Mouse (Mus musculus) liver, embryonic 14.5 days (tissue): Measurements from ENCODE around the gene Runx2. TPM values are rescaled to one million over a fixed set of nuclear protein-coding genes. Genes with fewer than 3 reads are reported as not detected.

ENCODE experiments used
- ATAC-seq: fragments of 200-750 bp; cut with Nextera tagmentation; 2 replicates; pipeline ENCODE4 v1.8.0; 2017; ENCODE audit warnings: moderate number of reproducible peaks, mild to moderate bottlenecking, moderate library complexity; ENCODE audit not compliant: insufficient read depth
- DNase-seq, 3 experiments: peaks; one replicate each; pipeline ENCODE4 v3.0.0-alpha.2; 2012 to 2013; ENCODE audit warnings: low read depth in 3 of 3, low spot score in 3 of 3
- H3K27ac ChIP-seq: fragments of 300-500 bp; sonication (generic); 2 replicates; pipeline ENCODE4 v1.5.1; 2014; ENCODE audit warnings: moderate library complexity, mild to moderate bottlenecking, control low read depth, inconsistent platforms
- H3K27me3 ChIP-seq: fragments of 300-500 bp; sonication (generic); 2 replicates; pipeline ENCODE4 v1.6.1; 2014; ENCODE audit warnings: mild to moderate bottlenecking, low read length, moderate library complexity; ENCODE audit not compliant: control insufficient read depth, insufficient read depth
- H3K36me3 ChIP-seq: fragments of 300-500 bp; sonication (generic); replicated peaks from 2 replicates; pipeline ENCODE4 v1.6.1; 2014; ENCODE audit warnings: low read depth; ENCODE audit not compliant: control insufficient read depth, insufficient read depth
- H3K4me1 ChIP-seq, 2 experiments: fragments of 200-500 bp in 1 of 2; fragments of 300-500 bp in 1 of 2; sonication (generic) in 1 of 2; replicated peaks; 2 replicates each; pipeline ENCODE4 v1.6.1; 2012 to 2014; ENCODE audit warnings: antibody characterized with exemption in 1 of 2, inconsistent platforms in 1 of 2, low read length in 1 of 2; ENCODE audit not compliant: control insufficient read depth in 2 of 2, insufficient read depth in 2 of 2
- H3K4me2 ChIP-seq: fragments of 300-500 bp; sonication (generic); 2 replicates; pipeline ENCODE4 v1.6.1; 2014; ENCODE audit warnings: low read depth, mild to moderate bottlenecking, control low read depth, moderate library complexity
- H3K4me3 ChIP-seq, 2 experiments: fragments of 200-500 bp in 1 of 2; fragments of 300-500 bp in 1 of 2; sonication (generic) in 1 of 2; 2 replicates each; pipeline ENCODE4 v1.5.1; 2012 to 2014; ENCODE audit warnings: low read depth in 2 of 2, low read length in 2 of 2, mild to moderate bottlenecking in 2 of 2, control low read depth in 1 of 2, inconsistent platforms in 1 of 2, moderate library complexity in 1 of 2; ENCODE audit not compliant: insufficient read depth in 1 of 2
- H3K9ac ChIP-seq: fragments of 300-500 bp; sonication (generic); replicated peaks from 2 replicates; pipeline ENCODE4 v1.6.1; 2014; ENCODE audit warnings: mild to moderate bottlenecking, control low read depth, moderate library complexity
- H3K9me3 ChIP-seq: fragments of 300-500 bp; sonication (generic); 2 replicates; pipeline ENCODE4 v1.6.1; 2016; ENCODE audit warnings: low read length, mixed read lengths; ENCODE audit not compliant: control insufficient read depth
- CTCF ChIP-seq: IDR thresholded peaks from 2 replicates; pipeline ENCODE4 v1.5.1; 2016; ENCODE audit warnings: antibody characterized with exemption, low read depth, control low read depth
- EP300 ChIP-seq: IDR thresholded peaks from 2 replicates; pipeline ENCODE4 v1.6.1; 2016; ENCODE audit warnings: antibody characterized with exemption, low read depth
- WGBS: fragments of 180-500 bp; shearing (Covaris S2); extraction: QIAGEN DNeasy Blood & Tissue Kit; methylation state at CpG from one replicate; pipeline ENCODE4 v1.1.7; 2014; ENCODE audit not compliant: insufficient replicate concordance; 5-methylcytosine and 5-hydroxymethylcytosine counted together
- polyA plus RNA-seq, 2 experiments: library from polyadenylated mRNA; depleted of rRNA in 1 of 2; stranded (reverse) in 1 of 2; unstranded in 1 of 2; fragments of >200 nt; fragmentation: Nextera tagmentation in 1 of 2; extraction: Ambion mirVana in 1 of 2; gene quantifications; 2 replicates each; pipeline versions ENCODE4 v1.2.1 to v1.2.3; 2012 to 2014

The Runx2 gene
- polyA plus RNA-seq, 2 experiments = 0.58 to 0.65 TPM

DNA sequence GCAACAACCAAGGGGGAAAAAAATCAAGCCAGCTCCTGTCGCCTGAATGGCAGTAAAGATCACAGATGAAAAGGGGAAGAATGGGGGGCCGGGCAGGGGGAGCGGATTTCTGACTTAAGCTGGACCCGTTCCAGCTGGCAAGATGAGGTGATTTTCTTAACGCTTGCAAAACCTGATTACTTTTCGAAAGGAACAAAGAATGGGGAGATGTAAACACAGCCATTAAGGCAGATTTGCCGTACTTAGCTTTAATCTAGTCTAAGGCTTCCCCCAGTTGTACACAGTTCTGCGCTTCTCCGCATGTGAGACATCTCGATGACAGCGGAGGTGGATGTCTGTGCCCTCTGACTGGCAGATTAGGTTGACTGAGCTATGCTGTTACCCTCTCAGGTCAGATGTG is 144.6 kb downstream of the Runx2 start:
- Histone ChIP-seq H3K4me2 (no peak overlapping the region), H3K27me3 (no peaks in the 10 kb centered on the region), H3K36me3 (no peaks in the 10 kb centered on the region), H3K4me1 (peaks cover 0 to 2% of the 10 kb centered on the region in 2 experiments; a peak in 1 of 4 replicates), H3K9ac (no peak overlapping the region), H3K27ac (no peak overlapping the region), H3K9me3 (no peaks in the 10 kb centered on the region), H3K4me3 (no peak overlapping the region)
- no peak for ATAC-seq
- DNase-seq = no peak
- 50% methylated on average over 11 of the region's 11 CpGs for WGBS
- TF ChIP-seq EP300 = no peak
- TF ChIP-seq CTCF = no peak

DNA sequence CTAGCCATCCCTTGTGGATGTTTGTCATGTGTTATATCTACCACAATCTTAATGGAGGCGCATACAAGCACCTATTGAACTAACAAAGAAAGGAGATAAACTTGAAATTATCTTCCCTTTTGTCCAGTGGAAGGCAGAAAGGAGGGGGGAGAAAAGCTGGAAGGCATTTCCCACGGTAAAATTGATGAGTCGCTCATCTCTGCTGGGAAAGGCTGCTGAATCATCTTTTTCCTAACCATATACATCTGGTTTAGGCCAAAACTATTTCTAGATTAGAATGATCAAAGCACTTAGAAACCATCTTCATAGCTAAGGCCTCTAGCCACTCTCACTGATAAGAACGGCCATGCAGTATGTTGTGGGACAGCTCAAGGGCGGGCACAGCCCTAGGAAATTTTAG is 147.3 kb downstream of the Runx2 start:
- Histone ChIP-seq H3K27ac (no peak overlapping the region), H3K4me2 (no peak overlapping the region), H3K4me3 (no peak overlapping the region), H3K36me3 (no peaks in the 10 kb centered on the region), H3K9me3 (no peaks in the 10 kb centered on the region), H3K4me1 (0 out of 4 replicates have a peak, but pooled peaks cover 0 to 2% of the 10 kb centered on the region in 2 experiments), H3K9ac (no peak overlapping the region), H3K27me3 (no peaks in the 10 kb centered on the region)
- TF ChIP-seq CTCF = no peak
- TF ChIP-seq EP300 = no peak
- ATAC-seq (no peak), DNase-seq (no peak)
- WGBS = 34% methylated on average over 5 of the region's 5 CpGs

DNA sequence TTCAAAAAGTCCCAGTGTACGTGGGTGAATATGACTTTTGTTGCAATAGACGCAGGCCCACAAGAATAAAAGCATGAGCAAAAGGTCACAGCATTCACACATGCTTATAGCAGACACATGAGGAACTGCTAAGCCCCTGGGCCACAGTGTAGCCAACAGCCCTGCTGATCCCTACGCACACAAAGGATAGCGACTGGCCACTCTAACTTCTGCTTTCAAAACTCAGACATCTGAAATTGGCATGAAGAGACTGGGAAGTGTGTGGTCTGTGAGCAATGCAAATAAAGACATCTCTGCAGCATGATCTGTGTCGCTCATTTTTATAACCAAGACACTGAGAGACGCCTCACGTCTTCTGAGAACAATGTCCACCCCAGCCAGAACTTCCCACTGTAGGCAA is 150.7 kb downstream of the Runx2 start:
- H3K27me3 ChIP-seq = no peaks in the 10 kb centered on the region
- no peak overlapping the region for H3K4me3 ChIP-seq
- WGBS = 47% methylated on average over 7 of the region's 7 CpGs
- no peak for DNase-seq
- no peak overlapping the region for H3K4me2 ChIP-seq
- no peaks in the 10 kb centered on the region for H3K4me1 ChIP-seq
- no peak overlapping the region for H3K27ac ChIP-seq
- TF ChIP-seq EP300 = no peak
- TF ChIP-seq CTCF = no peak
- ATAC-seq = no peak
- H3K9ac ChIP-seq = no peak overlapping the region
- no peaks in the 10 kb centered on the region for H3K36me3 ChIP-seq
- H3K9me3 ChIP-seq = no peaks in the 10 kb centered on the region

DNA sequence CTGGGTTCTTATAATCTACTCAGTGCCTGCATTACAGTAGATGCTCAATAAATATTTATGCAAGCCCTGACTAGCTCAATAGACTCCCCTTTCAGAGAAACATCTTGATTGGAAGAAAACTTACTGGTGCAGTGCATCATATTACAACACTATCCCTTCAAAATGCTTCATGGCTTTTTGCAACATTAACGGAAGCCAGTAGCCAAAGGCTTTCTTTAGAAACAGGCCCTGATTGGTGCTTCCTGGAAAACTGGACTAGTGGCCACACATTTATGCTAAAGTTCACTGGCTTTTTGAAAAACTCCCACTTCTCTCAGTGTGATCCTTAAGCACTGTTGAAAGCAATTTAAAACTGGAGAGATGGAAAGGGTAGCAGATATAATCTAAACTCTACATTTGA is 151.4 kb downstream of the Runx2 start:
- 78% methylated on average over 1 of the region's 1 CpGs for WGBS
- H3K9me3 ChIP-seq = no peaks in the 10 kb centered on the region
- no peak overlapping the region for H3K27ac ChIP-seq
- no peak for DNase-seq
- no peaks in the 10 kb centered on the region for H3K4me1 ChIP-seq
- no peak overlapping the region for H3K4me2 ChIP-seq
- ATAC-seq = no peak
- H3K4me3 ChIP-seq = no peak overlapping the region
- H3K27me3 ChIP-seq = no peaks in the 10 kb centered on the region
- TF ChIP-seq EP300 = no peak
- no peak for TF ChIP-seq CTCF
- no peak overlapping the region for H3K9ac ChIP-seq
- no peaks in the 10 kb centered on the region for H3K36me3 ChIP-seq

DNA sequence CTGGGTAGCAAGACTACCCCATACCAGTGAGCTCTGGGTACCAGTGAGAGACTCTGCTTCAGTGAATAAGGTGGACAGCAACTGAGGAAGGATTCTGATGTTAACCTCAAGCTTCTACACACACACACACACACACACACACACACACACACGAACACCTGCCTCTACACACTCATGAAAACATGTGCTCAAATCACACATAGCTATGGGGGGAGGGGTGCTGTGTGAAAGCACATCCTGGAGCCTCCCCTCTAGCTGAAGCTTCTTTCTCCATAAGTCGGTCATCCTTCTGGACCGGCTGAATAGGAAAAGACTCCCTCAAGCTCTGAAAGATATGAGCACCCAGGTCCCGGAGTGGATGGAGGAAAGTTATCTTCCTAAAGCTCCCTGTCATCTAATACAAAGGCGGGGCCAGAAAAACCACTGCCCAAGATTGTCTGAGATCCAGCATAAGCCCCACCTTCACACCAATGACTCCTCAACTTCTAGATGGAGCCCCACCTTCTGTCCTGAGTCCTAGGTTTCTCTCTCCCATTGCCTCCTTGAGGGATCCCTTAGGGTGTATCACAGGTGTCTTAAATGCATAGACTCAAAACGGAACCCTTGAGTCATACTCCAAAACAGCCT is 152.4 kb downstream of the Runx2 start:
- Histone ChIP-seq H3K36me3 (no peaks in the 10 kb centered on the region), H3K4me3 (no peak overlapping the region), H3K9ac (no peak overlapping the region), H3K4me1 (no peaks in the 10 kb centered on the region), H3K4me2 (no peak overlapping the region), H3K27ac (no peak overlapping the region), H3K27me3 (no peaks in the 10 kb centered on the region), H3K9me3 (no peaks in the 10 kb centered on the region)
- TF ChIP-seq CTCF (no peak), EP300 (no peak)
- DNase-seq (no peak), ATAC-seq (no peak)
- 45% methylated on average over 6 of the region's 6 CpGs for WGBS
